Mouse (Mus musculus) heart, postnatal 4 days (tissue): ENCODE data around the gene Rbp3. TPM values are rescaled to one million over a fixed set of nuclear protein-coding genes. Genes with fewer than 3 reads are reported as not detected.

ENCODE experiments used
- DNase-seq: peaks from one replicate; pipeline ENCODE4 v3.0.0; 2021
- total RNA-seq, 2 experiments: library from RNA; stranded (reverse); gene quantifications; 2 replicates each; pipeline ENCODE4 v1.2.3; 2021

Gene Rbp3
- total RNA-seq: not detected

GRCm38 (mm10) chr14:33953761-33954160 lies at the start of gene Rbp3:
Rbp3 (plus strand) TSS chr14:33954003.
- DNase-seq: no peak

- DNase-seq: no peak
These were observed 49.0 kb upstream of the Rbp3 start for GRCm38 (mm10) chr14:33904851-33905250.

GRCm38 (mm10) chr14:33913727-33914126 lies 40.1 kb upstream of the Rbp3 start:
- peak; percentile 79 for DNase-seq

GRCm38 (mm10) chr14:33914206-33914605 lies 39.6 kb upstream of the Rbp3 start:
- no peak for DNase-seq

- DNase-seq: no peak
These were observed 32.9 kb upstream of the Rbp3 start for GRCm38 (mm10) chr14:33920727-33921559.

GRCm38 (mm10) chr14:33922771-33923167 lies 31.0 kb upstream of the Rbp3 start:
- DNase-seq: no peak

- peak; percentile 49 for DNase-seq
These were observed 30.4 kb upstream of the Rbp3 start, which contains the start of gene Gdf10 for GRCm38 (mm10) chr14:33923168-33924070. Gdf10 (plus strand) TSS chr14:33923587.

- no peak for DNase-seq
These were observed 21.9 kb upstream of the Rbp3 start for GRCm38 (mm10) chr14:33931853-33932252.

GRCm38 (mm10) chr14:33932935-33933703 lies 20.7 kb upstream of the Rbp3 start:
- peak; percentile 81 for DNase-seq

- DNase-seq: peak; percentile 72
These were observed 20.0 kb upstream of the Rbp3 start for GRCm38 (mm10) chr14:33933778-33934317.

- DNase-seq: peak; percentile 84
These were observed 14.7 kb upstream of the Rbp3 start for GRCm38 (mm10) chr14:33939117-33939516.

- DNase-seq: no peak
These were observed 13.1 kb upstream of the Rbp3 start, which contains the start of gene Gdf2 for GRCm38 (mm10) chr14:33940739-33941138. Gdf2 (plus strand) TSS chr14:33941039.

- no peak for DNase-seq
These were observed 11.6 kb upstream of the Rbp3 start for GRCm38 (mm10) chr14:33942222-33942621.

GRCm38 (mm10) chr14:33946125-33946524 lies 7.7 kb upstream of the Rbp3 start:
- DNase-seq: no peak

GRCm38 (mm10) chr14:33952233-33952981 lies 1.4 kb upstream of the Rbp3 start:
- DNase-seq: no peak

- DNase-seq: no peak
These were observed 2.3 kb downstream of the Rbp3 start for GRCm38 (mm10) chr14:33956055-33956454.

- DNase-seq: no peak
These were observed 4.4 kb downstream of the Rbp3 start for GRCm38 (mm10) chr14:33958186-33958585.

- no peak for DNase-seq
These were observed 5.0 kb downstream of the Rbp3 start for GRCm38 (mm10) chr14:33958841-33959240.

GRCm38 (mm10) chr14:33959341-33959740 lies 5.5 kb downstream of the Rbp3 start:
- peak; percentile 67 for DNase-seq

- DNase-seq: no peak
These were observed 11.9 kb downstream of the Rbp3 start for GRCm38 (mm10) chr14:33965675-33966074.

- no peak for DNase-seq
These were observed 18.9 kb downstream of the Rbp3 start for GRCm38 (mm10) chr14:33972679-33973078.
